Mouse (Mus musculus) ES-E14 (cell line): ENCODE data around the gene Yeats4. TPM values are rescaled to one million over a fixed set of nuclear protein-coding genes. Genes with fewer than 3 reads are reported as not detected.

ENCODE experiments used
- DNase-seq: peaks from one replicate; pipeline ENCODE4 v3.0.0-alpha.2; 2013; ENCODE audit warnings: low read depth, low spot score
- H3K27ac ChIP-seq: 2 replicates; pipeline ENCODE4 v1.5.1; 2012; ENCODE audit warnings: low read depth, mild to moderate bottlenecking, low read length, moderate library complexity, mixed read lengths; ENCODE audit not compliant: poor library complexity, insufficient read depth, severe bottlenecking
- H3K36me3 ChIP-seq: 2 replicates; pipeline ENCODE4 v1.6.1; 2012; ENCODE audit warnings: mild to moderate bottlenecking, low read length, moderate library complexity, mixed read lengths; ENCODE audit not compliant: control insufficient read depth, poor library complexity, insufficient read depth, severe bottlenecking
- H3K4me1 ChIP-seq, 2 experiments: fragments of 150-350 bp in 1 of 2; sonication (generic) in 1 of 2; 2 replicates each; pipeline ENCODE4 v1.6.1; 2012; ENCODE audit warnings: low read length in 2 of 2, mild to moderate bottlenecking in 1 of 2, mixed read lengths in 1 of 2; ENCODE audit not compliant: control insufficient read depth in 2 of 2, insufficient read depth in 2 of 2, poor library complexity in 1 of 2
- H3K4me3 ChIP-seq, 2 experiments: fragments of 150-350 bp in 1 of 2; sonication (generic) in 1 of 2; 2 replicates each; pipeline ENCODE4 v1.5.1; 2012; ENCODE audit warnings: low read length in 2 of 2, low read depth in 1 of 2, mild to moderate bottlenecking in 1 of 2, mixed read lengths in 1 of 2; ENCODE audit not compliant: insufficient read depth in 1 of 2, poor library complexity in 1 of 2, severe bottlenecking in 1 of 2
- H3K9ac ChIP-seq: 2 replicates; pipeline ENCODE4 v1.6.1; 2012; ENCODE audit warnings: low read depth, mild to moderate bottlenecking, low read length, mixed read lengths; ENCODE audit not compliant: poor library complexity, insufficient read depth, severe bottlenecking
- H3K9me3 ChIP-seq: fragments of 150-350 bp; sonication (generic); 2 replicates; pipeline ENCODE4 v1.6.1; 2012; ENCODE audit warnings: low read depth, mild to moderate bottlenecking, low read length; ENCODE audit not compliant: control insufficient read depth, insufficient read depth
- CHD2 ChIP-seq: IDR thresholded peaks from 2 replicates; pipeline ENCODE4 v1.6.1; 2014; ENCODE audit warnings: mild to moderate bottlenecking, low read depth, low read length, inconsistent platforms
- HCFC1 ChIP-seq: IDR thresholded peaks from 2 replicates; pipeline ENCODE4 v1.6.1; 2012; ENCODE audit warnings: low read length, inconsistent platforms, borderline replicate concordance; ENCODE audit not compliant: insufficient read depth
- MAFK ChIP-seq: IDR thresholded peaks from 2 replicates; pipeline ENCODE4 v1.6.1; 2014; ENCODE audit warnings: mild to moderate bottlenecking, low read depth, low read length, inconsistent platforms; ENCODE audit not compliant: insufficient read depth
- ZC3H11A ChIP-seq: IDR thresholded peaks from 2 replicates; pipeline ENCODE4 v1.6.1; 2012; ENCODE audit warnings: low read depth, mild to moderate bottlenecking, inconsistent platforms, low read length, borderline replicate concordance
- ZNF384 ChIP-seq: IDR thresholded peaks from 2 replicates; pipeline ENCODE4 v1.6.1; 2012; ENCODE audit warnings: low read depth, low read length, inconsistent platforms
- in situ Hi-C, 2 experiments: fragments of 600-800 bp; cut with MboI; formaldehyde crosslinking; loops; one replicate each; pipeline ENCODE4 v1.15.1; 2025; ENCODE audit warnings: low sequenced_read_pairs in 2 of 2, inconsistent platforms in 1 of 2; ENCODE audit not compliant: unreplicated experiment in 2 of 2
- total RNA-seq: library from RNA; depleted of rRNA; stranded (reverse); fragments of 300-350 nt; gene quantifications from 2 replicates; pipeline ENCODE4 v1.2.3, GENCODE M21; 2012

Gene Yeats4
- total RNA-seq, 1 experiment: 47.3 TPM

DNA sequence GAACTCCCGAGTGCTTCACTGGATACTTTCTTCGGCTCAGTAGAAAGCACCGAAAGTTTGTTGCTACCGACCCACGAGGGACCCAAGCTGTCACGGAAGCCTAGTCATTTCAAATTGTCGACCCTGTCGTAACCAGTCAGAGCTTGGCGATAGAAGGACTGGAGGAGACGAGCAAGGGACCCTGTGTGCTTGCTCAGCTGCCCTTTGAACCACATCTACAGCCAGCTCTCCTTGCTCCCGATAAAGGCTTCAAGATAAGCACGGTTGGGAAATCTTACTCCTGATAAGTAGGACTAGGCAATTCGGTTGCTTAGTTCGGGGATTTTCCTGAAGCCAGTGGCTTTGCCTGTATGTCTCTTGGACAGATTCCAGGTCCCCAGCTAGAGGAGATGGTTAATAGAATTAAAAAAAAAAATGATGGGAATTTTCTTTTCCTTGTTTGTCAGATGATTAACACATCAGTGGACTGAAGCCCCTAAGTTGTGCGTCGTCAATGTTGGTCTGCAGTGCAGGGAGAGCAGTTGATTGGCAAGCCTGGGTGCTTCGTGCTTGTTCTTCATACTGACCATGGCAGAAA lies 21.2 kb downstream of the Yeats4 start:
- H3K9ac ChIP-seq: no peak overlapping the region
- no peak for DNase-seq
- no peaks in the 10 kb centered on the region for H3K36me3 ChIP-seq
- H3K27ac ChIP-seq: no peak overlapping the region
- in situ Hi-C loops: no loop called here
- 0 out of 4 replicates have a peak, but pooled peaks cover 0 to 2% of the 10 kb centered on the region in 2 experiments for H3K4me1 ChIP-seq
- H3K9me3 ChIP-seq: no peaks in the 10 kb centered on the region
- no peak overlapping the region for H3K4me3 ChIP-seq
- TF ChIP-seq HCFC1: no peak
- no peak for TF ChIP-seq ZC3H11A
- no peak for TF ChIP-seq MAFK
- no peak for TF ChIP-seq CHD2
- TF ChIP-seq ZNF384: no peak

DNA sequence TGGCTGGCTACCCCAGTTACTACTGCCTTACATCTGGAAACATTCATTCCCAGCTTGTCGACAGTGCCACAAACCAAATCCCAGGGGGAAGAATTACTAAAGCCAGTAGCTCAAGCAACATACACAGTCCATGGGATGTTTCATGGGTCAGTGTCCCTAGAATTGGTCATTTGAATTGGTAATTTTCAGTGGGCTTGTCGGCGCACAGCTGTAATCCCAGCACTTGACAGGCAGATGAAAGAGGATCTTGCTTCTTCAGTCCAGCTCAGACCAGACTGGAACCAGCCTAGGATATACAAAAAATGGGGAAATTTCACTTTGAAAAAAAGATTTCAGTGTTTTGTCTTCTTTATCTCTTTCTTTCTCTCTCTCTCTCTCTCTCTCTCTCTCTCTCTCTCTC lies 24.6 kb downstream of the Yeats4 start:
- Histone ChIP-seq H3K9ac (no peak overlapping the region), H3K4me3 (no peak overlapping the region), H3K27ac (no peak overlapping the region), H3K4me1 (peaks cover 0 to 2% of the 10 kb centered on the region in 2 experiments; a peak in 1 of 4 replicates), H3K36me3 (no peaks in the 10 kb centered on the region), H3K9me3 (no peaks in the 10 kb centered on the region)
- in situ Hi-C loops: no loop called here
- TF ChIP-seq ZC3H11A (no peak), ZNF384 (no peak), CHD2 (no peak), MAFK (no peak), HCFC1 (no peak)
- DNase-seq: no peak

DNA sequence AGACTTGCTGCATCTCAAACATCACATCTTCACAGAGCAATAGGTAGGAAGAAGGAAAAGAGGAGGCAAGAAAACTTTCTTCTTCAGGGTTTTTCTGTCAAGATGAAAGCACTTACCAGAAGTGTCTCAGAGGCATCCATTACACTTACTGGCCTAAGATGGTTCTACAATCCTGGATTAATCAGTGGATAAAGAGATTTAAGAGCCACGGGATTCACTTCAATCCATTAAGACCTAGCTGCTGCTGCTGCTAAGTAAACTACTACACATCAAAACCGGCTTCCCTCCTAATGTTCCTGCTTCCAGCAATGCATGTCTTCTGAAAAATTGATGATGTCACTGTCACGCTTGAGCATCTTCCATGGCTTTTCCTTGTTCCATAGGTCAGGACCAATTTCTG lies 27.6 kb downstream of the Yeats4 start:
- in situ Hi-C loops: no loop called here
- no peaks in the 10 kb centered on the region for H3K36me3 ChIP-seq

DNA sequence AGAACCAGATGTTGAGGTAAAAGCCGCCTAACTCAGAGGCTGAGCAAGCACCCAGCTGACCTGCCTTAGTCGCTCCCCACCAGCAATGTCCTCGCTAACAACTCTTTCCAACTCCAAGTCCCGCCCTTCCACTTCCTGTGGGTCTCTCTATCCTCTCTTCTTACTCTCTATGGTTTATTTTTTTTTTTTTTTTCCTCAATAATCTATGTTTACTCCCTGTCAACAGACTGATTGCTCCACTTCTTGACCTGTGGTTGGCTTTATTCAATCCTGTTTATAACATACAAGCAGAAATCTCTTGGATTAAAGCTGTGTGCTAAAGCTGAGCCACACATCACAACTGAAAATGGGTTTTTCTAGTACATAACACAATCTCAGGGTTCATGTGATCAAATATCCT lies 28.6 kb downstream of the Yeats4 start:
- Histone ChIP-seq H3K9ac (no peak overlapping the region), H3K4me1 (peaks cover 0 to 3% of the 10 kb centered on the region in 2 experiments; a peak in 1 of 4 replicates), H3K9me3 (no peaks in the 10 kb centered on the region), H3K4me3 (peak overlapping the region in 1 of 2 experiments; percentile 59; a peak in 2 of 4 replicates), H3K36me3 (no peaks in the 10 kb centered on the region), H3K27ac (no peak overlapping the region)
- in situ Hi-C loops: no loop called here
- TF ChIP-seq MAFK: no peak
- TF ChIP-seq CHD2: no peak
- TF ChIP-seq ZNF384: peak; percentile 92
- TF ChIP-seq HCFC1: no peak; the same call in 1 of the 2 replicates
- no peak for TF ChIP-seq ZC3H11A
- DNase-seq: no peak

More for the DNA sequence above, 27.6 kb downstream of the Yeats4 start:
- Histone ChIP-seq H3K4me1 (peaks cover 0 to 3% of the 10 kb centered on the region in 2 experiments; a peak in 1 of 4 replicates), H3K9ac (no peak overlapping the region), H3K9me3 (no peaks in the 10 kb centered on the region), H3K4me3 (no peak overlapping the region), H3K27ac (no peak overlapping the region)
- TF ChIP-seq HCFC1 (no peak), ZNF384 (no peak), MAFK (no peak), ZC3H11A (no peak), CHD2 (no peak)
- no peak for DNase-seq

DNA sequence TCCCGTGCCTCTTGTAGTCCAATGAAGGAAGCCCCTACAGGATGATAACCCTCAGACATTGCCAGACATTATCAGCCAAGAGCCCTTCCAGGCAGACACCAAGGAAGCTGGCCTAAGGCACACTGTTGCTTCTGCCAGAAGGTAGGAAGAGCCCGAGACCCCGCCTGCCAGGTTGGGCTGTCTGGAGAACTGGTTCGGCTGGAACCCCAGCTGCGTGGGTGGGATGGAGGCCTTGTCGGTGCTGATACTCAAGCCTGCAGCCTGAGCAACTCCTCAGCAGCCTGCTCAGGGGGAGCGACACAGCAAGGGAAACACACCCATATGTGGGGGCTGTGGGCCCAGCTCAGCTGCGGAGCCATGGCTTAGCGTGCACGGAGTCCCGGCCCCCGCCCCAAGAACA lies 29.3 kb downstream of the Yeats4 start:
- in situ Hi-C loops: no loop called here
- Histone ChIP-seq H3K4me1 (peaks cover 0 to 3% of the 10 kb centered on the region in 2 experiments; a peak in 1 of 4 replicates), H3K36me3 (no peaks in the 10 kb centered on the region), H3K4me3 (peak overlapping the region; percentile 20 to 59; a peak in 3 of 4 replicates), H3K9ac (0 out of 2 replicates have a peak overlapping the region, but pooled peaks have one; percentile 0), H3K27ac (no peak overlapping the region), H3K9me3 (no peaks in the 10 kb centered on the region)
- no peak for DNase-seq
- TF ChIP-seq HCFC1 (no peak), CHD2 (no peak), ZC3H11A (no peak)
